Mouse (Mus musculus) erythroblast, embryonic 14.5 days (primary cell): ENCODE results near the gene Gm45837.

Experiments used
- GATA1 ChIP-seq: IDR thresholded peaks from 2 replicates; pipeline ENCODE4 v1.6.1; 2012; ENCODE audit warnings: low read length, inconsistent platforms, mixed read lengths
- TAL1 ChIP-seq: IDR thresholded peaks from 3 replicates; pipeline ENCODE4 v1.6.1; 2012; ENCODE audit warnings: low read length, inconsistent platforms, mixed read lengths

DNA sequence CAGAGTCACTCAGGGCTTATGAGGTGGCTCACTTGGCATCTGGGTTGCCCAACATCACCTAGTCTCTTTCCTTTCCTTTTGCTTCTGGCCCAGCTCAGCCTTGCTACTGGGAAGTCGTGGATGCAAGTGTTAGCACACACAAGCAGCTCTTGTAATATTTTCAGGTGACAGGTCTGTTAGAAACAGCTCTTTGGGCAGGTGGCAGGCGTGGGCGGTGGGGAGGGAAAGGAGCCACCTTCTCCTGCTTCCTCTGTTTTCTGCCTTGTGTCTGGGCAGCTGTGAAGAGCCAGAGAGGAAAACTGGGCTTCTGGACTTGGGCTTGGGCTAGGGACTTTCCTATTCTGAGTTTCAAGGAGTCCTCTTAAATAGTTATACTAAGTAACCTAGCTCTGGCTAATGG, 65.3 kb downstream of the Gm45837 start:
- no peak for TF ChIP-seq TAL1
- no peak for TF ChIP-seq GATA1
